Mouse (Mus musculus) forebrain, embryonic 11.5 days (tissue): ENCODE measurements around the gene Izumo4. TPM values are rescaled to one million over a fixed set of nuclear protein-coding genes. Genes with fewer than 3 reads are reported as not detected.

Experiments used
- ATAC-seq: fragments of 200-750 bp; cut with Nextera tagmentation; replicated peaks from 2 replicates; pipeline ENCODE4 v1.8.0; 2017; ENCODE audit warnings: moderate TSS enrichment; ENCODE audit not compliant: low FRiP score
- DNase-seq: peaks from one replicate; pipeline ENCODE4 v3.0.0-alpha.2; 2017; ENCODE audit warnings: low spot score
- H3K27ac ChIP-seq: fragments of 300-500 bp; sonication (generic); 2 replicates; pipeline ENCODE4 v1.5.1; 2014; ENCODE audit warnings: low read depth, low read length
- H3K27me3 ChIP-seq: fragments of 300-500 bp; sonication (generic); 2 replicates; pipeline ENCODE4 v1.6.1; 2014; ENCODE audit warnings: mild to moderate bottlenecking, low read length, mixed read lengths; ENCODE audit not compliant: control insufficient read depth, insufficient read depth
- H3K36me3 ChIP-seq: fragments of 300-500 bp; sonication (generic); 2 replicates; pipeline ENCODE4 v1.6.1; 2014; ENCODE audit warnings: mild to moderate bottlenecking, low read length, moderate library complexity, mixed read lengths; ENCODE audit not compliant: control insufficient read depth, insufficient read depth
- H3K4me1 ChIP-seq: fragments of 300-500 bp; sonication (generic); replicated peaks from 2 replicates; pipeline ENCODE4 v1.6.1; 2014; ENCODE audit warnings: low read length, mixed read lengths; ENCODE audit not compliant: control insufficient read depth, insufficient read depth
- H3K4me2 ChIP-seq: fragments of 300-500 bp; sonication (generic); 2 replicates; pipeline ENCODE4 v1.6.1; 2014; ENCODE audit warnings: low read depth, mild to moderate bottlenecking, low read length, moderate library complexity, mixed read lengths; ENCODE audit not compliant: severe bottlenecking
- H3K4me3 ChIP-seq: fragments of 300-500 bp; sonication (generic); 2 replicates; pipeline ENCODE4 v1.5.1; 2014; ENCODE audit warnings: low read depth, low read length
- H3K9ac ChIP-seq: fragments of 300-500 bp; sonication (generic); 2 replicates; pipeline ENCODE4 v1.6.1; 2014; ENCODE audit warnings: low read length
- H3K9me3 ChIP-seq: fragments of 300-500 bp; sonication (generic); 2 replicates; pipeline ENCODE4 v1.6.1; 2016; ENCODE audit warnings: low read length, mixed read lengths; ENCODE audit not compliant: control insufficient read depth
- WGBS: fragments of 180-500 bp; shearing (Covaris S2); extraction: QIAGEN DNeasy Blood & Tissue Kit; methylation state at CpG from one replicate; pipeline ENCODE4 v1.1.7; 2014; 5-methylcytosine and 5-hydroxymethylcytosine counted together
- polyA plus RNA-seq: library from polyadenylated mRNA; unstranded; fragments of >200 nt; fragmentation: Nextera tagmentation; extraction: Ambion mirVana; gene quantifications from 2 replicates; pipeline ENCODE4 v1.2.1, GENCODE M21; 2014

Gene Izumo4
- polyA plus RNA-seq, 1 experiment from 2014 or later = 4.8 TPM

- no peak for ATAC-seq
These were observed 9.5 kb upstream of the Izumo4 start for GRCm38 (mm10) chr10:80692249-80693165.

GRCm38 (mm10) chr10:80693401-80694045, 8.5 kb upstream of the Izumo4 start:
- no peaks in the 10 kb centered on the region for H3K4me1 ChIP-seq
- no peaks in the 10 kb centered on the region for H3K27me3 ChIP-seq
- 89% methylated on average over 12 of the region's 12 CpGs for WGBS
- no peaks in the 10 kb centered on the region for H3K9me3 ChIP-seq
- no peak overlapping the region for H3K9ac ChIP-seq
- DNase-seq (no peak), ATAC-seq (no peak)
- H3K36me3 ChIP-seq = peaks cover 8% of the 10 kb centered on the region
- H3K27ac ChIP-seq = no peak overlapping the region
- H3K4me2 ChIP-seq = no peak overlapping the region
- H3K4me3 ChIP-seq = no peak overlapping the region

More at GRCm38 (mm10) chr10:80692249-80693165, 9.5 kb upstream of the Izumo4 start:
- no peaks in the 10 kb centered on the region for H3K4me1 ChIP-seq
- H3K9ac ChIP-seq = no peak overlapping the region; the same call in 1 of the 2 replicates
- DNase-seq = no peak
- no peak overlapping the region for H3K4me2 ChIP-seq
- peaks cover 8% of the 10 kb centered on the region for H3K36me3 ChIP-seq
- no peaks in the 10 kb centered on the region for H3K27me3 ChIP-seq
- H3K4me3 ChIP-seq = no peak overlapping the region
- no peaks in the 10 kb centered on the region for H3K9me3 ChIP-seq
- WGBS = 88% methylated on average over 14 of the region's 14 CpGs
- no peak overlapping the region for H3K27ac ChIP-seq

GRCm38 (mm10) chr10:80694159-80694938, 7.6 kb upstream of the Izumo4 start:
- Histone ChIP-seq H3K4me1 (no peaks in the 10 kb centered on the region), H3K9ac (no peak overlapping the region), H3K4me3 (no peak overlapping the region), H3K36me3 (peaks cover 6% of the 10 kb centered on the region), H3K9me3 (no peaks in the 10 kb centered on the region), H3K4me2 (no peak overlapping the region), H3K27me3 (no peaks in the 10 kb centered on the region), H3K27ac (no peak overlapping the region)
- WGBS = 91% methylated on average over 13 of the region's 13 CpGs
- ATAC-seq (no peak), DNase-seq (no peak)

- Histone ChIP-seq H3K9ac (no peak overlapping the region), H3K4me2 (no peak overlapping the region), H3K4me1 (0 out of 2 replicates have a peak, but pooled peaks cover 2% of the 10 kb centered on the region), H3K36me3 (no peaks in the 10 kb centered on the region), H3K4me3 (no peak overlapping the region), H3K27ac (no peak overlapping the region), H3K27me3 (no peaks in the 10 kb centered on the region), H3K9me3 (no peaks in the 10 kb centered on the region)
- DNase-seq = no peak
- no peak for ATAC-seq
- 95% methylated on average over 2 of the region's 2 CpGs for WGBS
These were observed 6.8 kb upstream of the Izumo4 start for GRCm38 (mm10) chr10:80695186-80695585.

GRCm38 (mm10) chr10:80695801-80696501, 6.0 kb upstream of the Izumo4 start:
- Histone ChIP-seq H3K9ac (no peak overlapping the region), H3K4me3 (no peak overlapping the region), H3K4me2 (no peak overlapping the region), H3K4me1 (peaks cover 2% of the 10 kb centered on the region), H3K36me3 (no peaks in the 10 kb centered on the region), H3K9me3 (no peaks in the 10 kb centered on the region), H3K27me3 (no peaks in the 10 kb centered on the region), H3K27ac (no peak overlapping the region)
- DNase-seq (no peak), ATAC-seq (no peak)
- WGBS = 76% methylated on average over 10 of the region's 10 CpGs

GRCm38 (mm10) chr10:80696502-80697392, 5.2 kb upstream of the Izumo4 start:
- Histone ChIP-seq H3K4me2 (no peak overlapping the region), H3K4me3 (no peak overlapping the region), H3K9ac (no peak overlapping the region), H3K27ac (no peak overlapping the region), H3K9me3 (no peaks in the 10 kb centered on the region), H3K4me1 (peaks cover 4% of the 10 kb centered on the region), H3K27me3 (no peaks in the 10 kb centered on the region), H3K36me3 (no peaks in the 10 kb centered on the region)
- no peak for DNase-seq
- no peak for ATAC-seq
- 78% methylated on average over 11 of the region's 12 CpGs for WGBS

GRCm38 (mm10) chr10:80697393-80697787, 4.6 kb upstream of the Izumo4 start:
- WGBS = 93% methylated on average over 8 of the region's 8 CpGs
- Histone ChIP-seq H3K27ac (no peak overlapping the region), H3K4me1 (peaks cover 4% of the 10 kb centered on the region), H3K27me3 (no peaks in the 10 kb centered on the region), H3K36me3 (no peaks in the 10 kb centered on the region), H3K4me2 (no peak overlapping the region), H3K4me3 (no peak overlapping the region), H3K9me3 (no peaks in the 10 kb centered on the region), H3K9ac (no peak overlapping the region)
- ATAC-seq (no peak), DNase-seq (no peak)
